Mouse (Mus musculus) forebrain, embryonic 12.5 days (tissue): ENCODE measurements around the gene Zfp418. TPM values are rescaled to one million over a fixed set of nuclear protein-coding genes. Genes with fewer than 3 reads are reported as not detected.
A peak's percentile ranks its signal among the peaks of the same experiment; 100 is the strongest.
"Not testable (repeated sequence)": the region's sequence is repeated elsewhere in the genome, so short reads cannot be mapped to it uniquely, and the experiment has no call there.

ENCODE experiments used
- ATAC-seq: fragments of 200-750 bp; cut with Nextera tagmentation; 2 replicates; pipeline ENCODE4 v1.8.0; 2017; ENCODE audit warnings: moderate TSS enrichment; ENCODE audit not compliant: low FRiP score
- H3K27ac ChIP-seq: fragments of 300-500 bp; sonication (generic); 2 replicates; pipeline ENCODE4 v1.5.1; 2016; ENCODE audit warnings: mild to moderate bottlenecking
- H3K27me3 ChIP-seq: fragments of 300-500 bp; sonication (generic); 2 replicates; pipeline ENCODE4 v1.6.1; 2016; ENCODE audit warnings: mild to moderate bottlenecking
- H3K36me3 ChIP-seq: fragments of 300-500 bp; sonication (generic); replicated peaks from 2 replicates; pipeline ENCODE4 v1.6.1; 2016; ENCODE audit warnings: mild to moderate bottlenecking
- H3K4me1 ChIP-seq: fragments of 300-500 bp; sonication (generic); 2 replicates; pipeline ENCODE4 v1.6.1; 2016
- H3K4me2 ChIP-seq: fragments of 300-500 bp; sonication (generic); 2 replicates; pipeline ENCODE4 v1.6.1; 2016; ENCODE audit warnings: mild to moderate bottlenecking, moderate library complexity
- H3K4me3 ChIP-seq: fragments of 300-500 bp; sonication (generic); replicated peaks from 2 replicates; pipeline ENCODE4 v1.5.1; 2016; ENCODE audit warnings: mild to moderate bottlenecking
- H3K9ac ChIP-seq: fragments of 300-500 bp; sonication (generic); 2 replicates; pipeline ENCODE4 v1.6.1; 2016; ENCODE audit warnings: mild to moderate bottlenecking
- H3K9me3 ChIP-seq: fragments of 300-500 bp; sonication (generic); 2 replicates; pipeline ENCODE4 v1.6.1; 2016
- WGBS: fragments of 180-500 bp; shearing (Covaris S2); methylation state at CpG from one replicate; pipeline ENCODE4 v1.1.7; 2016; 5-methylcytosine and 5-hydroxymethylcytosine counted together
- polyA plus RNA-seq: library from polyadenylated mRNA; unstranded; fragments of >200 nt; fragmentation: Nextera tagmentation; extraction: Ambion mirVana; gene quantifications from 2 replicates; pipeline ENCODE4 v1.2.1, GENCODE M21; 2016

Zfp418 gene
- 3.3 and 3.9 TPM in 2 replicates for polyA plus RNA-seq

DNA sequence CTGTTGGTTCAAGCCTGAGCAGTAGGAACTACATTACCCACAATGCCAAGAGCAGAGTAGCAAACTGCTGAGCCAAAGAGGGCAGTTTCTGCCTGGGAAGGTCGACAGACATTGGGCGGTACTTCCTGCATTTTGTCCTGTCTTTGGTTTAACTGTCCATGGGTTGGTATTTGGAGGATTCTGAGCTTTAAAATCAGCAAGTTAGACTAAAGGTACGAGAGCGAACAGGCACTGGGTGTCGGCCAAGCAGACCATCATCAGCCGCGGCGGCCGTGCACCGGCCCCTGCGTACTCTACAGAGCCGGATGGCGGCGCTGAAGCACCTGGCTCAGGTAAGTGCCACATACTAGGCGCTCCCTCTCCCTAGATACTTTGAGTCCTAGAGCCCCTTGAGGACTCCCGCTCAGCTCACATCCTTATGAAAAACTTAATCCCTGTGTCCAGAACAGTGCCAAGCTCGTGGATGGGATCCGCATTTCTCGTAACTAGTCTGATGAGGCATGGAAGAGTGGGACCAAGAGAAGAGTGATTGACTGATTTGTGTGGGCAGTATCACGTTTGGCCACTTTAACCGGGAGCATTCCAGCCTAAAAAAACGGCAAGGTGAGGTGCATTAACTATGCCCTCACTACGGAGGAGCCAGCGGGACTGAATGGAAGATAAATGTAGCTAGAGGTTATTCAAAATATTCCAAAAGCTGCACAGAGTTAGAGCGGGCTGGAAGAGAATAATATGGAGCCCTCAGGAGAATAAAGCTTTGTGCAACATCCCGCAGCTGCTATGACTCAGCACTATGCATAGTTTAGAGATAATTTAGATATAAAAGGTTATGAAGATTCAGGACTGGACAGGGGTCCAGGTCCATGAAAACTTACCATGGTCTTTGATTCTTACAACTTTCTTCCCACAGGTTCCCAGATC is at the start of gene Zfp418:
TSS of gene Zfp418 (plus strand) at position 104 of the 921 bp plus-strand sequence.
- Histone ChIP-seq H3K4me1 (peaks cover 7% of the 10 kb centered on the region; the same call in 1 of the 2 replicates), H3K4me3 (peak within 1 kb of the TSS; percentile 69), H3K36me3 (peaks cover 8% of the 10 kb centered on the region), H3K4me2 (peak within 1 kb of the TSS; percentile 75), H3K9me3 (no peaks in the 10 kb centered on the region), H3K27me3 (no peaks in the 10 kb centered on the region), H3K27ac (no peak within 1 kb of the TSS), H3K9ac (peak within 1 kb of the TSS; percentile 72)
- WGBS, result 1% methylated on average over 26 of the region's 26 CpGs
- peak; percentile 97 for ATAC-seq

DNA sequence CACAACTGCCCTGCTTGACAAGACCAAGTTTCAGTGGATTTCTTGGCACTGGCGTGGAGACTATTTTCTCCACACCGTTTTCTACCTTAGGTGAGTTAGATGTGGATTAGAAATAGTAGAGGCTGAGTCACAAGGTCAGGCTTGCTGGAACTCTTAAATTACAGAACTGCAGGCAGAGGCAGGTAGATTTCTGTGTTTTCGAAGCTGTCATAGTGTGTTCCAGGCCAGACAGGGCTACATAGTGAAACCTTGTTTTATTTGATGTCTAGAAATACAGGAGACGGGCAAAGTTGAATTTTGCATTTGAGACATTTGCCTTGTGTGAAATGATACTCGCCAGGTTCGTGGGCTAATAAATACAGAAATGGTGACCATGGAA is 49.5 kb upstream of the Zfp418 start:
- WGBS, result 53% methylated on average over 6 of the region's 6 CpGs
- Histone ChIP-seq H3K36me3 (peaks cover 26% of the 10 kb centered on the region), H3K27me3 (no peaks in the 10 kb centered on the region), H3K9ac (no peak overlapping the region), H3K4me2 (peak overlapping the region; percentile 60), H3K9me3 (no peaks in the 10 kb centered on the region), H3K4me3 (peak overlapping the region; percentile 58), H3K27ac (no peak overlapping the region), H3K4me1 (peaks cover 12% of the 10 kb centered on the region)
- peak; percentile 50; the same call in 1 of the 2 replicates for ATAC-seq

GRCm38 (mm10) chr7:7130491-7131124 is 40.5 kb upstream of the Zfp418 start:
- H3K4me3 ChIP-seq, H3K27ac ChIP-seq, H3K9ac ChIP-seq, ATAC-seq, H3K9me3 ChIP-seq, H3K27me3 ChIP-seq, H3K4me1 ChIP-seq, H3K4me2 ChIP-seq: not testable (repeated sequence)
- peaks cover 28% of the 10 kb centered on the region for H3K36me3 ChIP-seq
- 97% methylated on average over 15 of the region's 15 CpGs for WGBS

DNA sequence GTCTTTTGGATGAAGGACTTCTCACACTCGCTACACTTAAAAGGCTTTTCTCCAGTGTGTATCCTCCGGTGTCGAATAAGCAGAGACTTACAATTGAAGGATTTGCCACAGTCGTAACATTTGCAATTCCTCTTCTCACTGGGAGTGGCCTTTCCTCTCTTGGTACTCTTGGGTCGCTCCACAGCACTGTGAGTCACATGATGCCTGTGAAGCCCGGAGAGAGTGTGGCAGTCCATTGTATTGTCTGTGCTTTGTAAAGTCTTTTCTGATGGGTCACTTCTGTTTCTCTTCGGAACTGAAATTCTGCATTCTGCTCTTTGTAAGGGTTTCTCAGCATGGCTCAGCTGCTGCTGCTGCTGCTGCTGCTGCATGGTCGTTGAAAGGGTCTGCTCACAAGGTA is 38.4 kb upstream of the Zfp418 start:
- no peak for ATAC-seq
- no peak overlapping the region for H3K27ac ChIP-seq
- H3K4me2 ChIP-seq, result no peak overlapping the region
- no peak overlapping the region for H3K9ac ChIP-seq
- 83% methylated on average over 8 of the region's 8 CpGs for WGBS
- no peak overlapping the region for H3K4me3 ChIP-seq
- H3K4me1 ChIP-seq, result peaks cover 12% of the 10 kb centered on the region
- H3K27me3 ChIP-seq, result no peaks in the 10 kb centered on the region
- H3K9me3 ChIP-seq, result no peaks in the 10 kb centered on the region; the same call in 1 of the 2 replicates
- H3K36me3 ChIP-seq, result peaks cover 28% of the 10 kb centered on the region

DNA sequence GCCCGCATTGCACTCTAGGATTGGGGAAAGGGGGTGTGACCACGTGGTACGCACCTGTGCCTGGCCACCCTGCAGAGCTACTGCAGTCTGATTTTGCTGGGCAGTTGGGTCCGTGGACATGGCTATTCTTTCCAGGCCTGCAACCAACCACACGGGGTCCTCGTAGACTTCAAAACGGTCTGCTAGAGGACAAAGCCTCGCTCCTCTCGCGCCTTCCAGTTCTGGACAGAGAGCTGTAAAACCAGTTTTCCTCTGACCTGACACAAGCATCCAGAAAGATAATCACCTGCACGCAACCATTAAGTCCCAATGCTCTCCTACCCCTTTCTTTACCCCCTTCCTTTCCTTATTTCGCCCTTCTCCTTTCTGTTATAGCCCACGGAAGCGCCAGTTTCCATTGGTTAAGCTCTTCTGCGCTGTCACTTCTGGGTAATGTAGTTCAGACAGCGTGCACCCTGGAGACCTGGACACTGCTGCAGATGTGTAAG is 34.7 kb upstream of the Zfp418 start, which contains the start of gene Zfp773:
TSS of gene Zfp773 (minus strand) at position 377 of the 488 bp plus-strand sequence.
- ATAC-seq, result peak; percentile 97
- Histone ChIP-seq H3K9me3 (no peaks in the 10 kb centered on the region), H3K27me3 (no peaks in the 10 kb centered on the region), H3K4me3 (peak within 1 kb of the TSS; percentile 43), H3K4me1 (peaks cover 12% of the 10 kb centered on the region), H3K4me2 (peak within 1 kb of the TSS; percentile 58), H3K27ac (peak within 1 kb of the TSS; percentile 38; the same call in 1 of the 2 replicates), H3K9ac (peak within 1 kb of the TSS; percentile 67), H3K36me3 (peaks cover 20% of the 10 kb centered on the region)
- WGBS, result 6% methylated on average over 16 of the region's 16 CpGs

DNA sequence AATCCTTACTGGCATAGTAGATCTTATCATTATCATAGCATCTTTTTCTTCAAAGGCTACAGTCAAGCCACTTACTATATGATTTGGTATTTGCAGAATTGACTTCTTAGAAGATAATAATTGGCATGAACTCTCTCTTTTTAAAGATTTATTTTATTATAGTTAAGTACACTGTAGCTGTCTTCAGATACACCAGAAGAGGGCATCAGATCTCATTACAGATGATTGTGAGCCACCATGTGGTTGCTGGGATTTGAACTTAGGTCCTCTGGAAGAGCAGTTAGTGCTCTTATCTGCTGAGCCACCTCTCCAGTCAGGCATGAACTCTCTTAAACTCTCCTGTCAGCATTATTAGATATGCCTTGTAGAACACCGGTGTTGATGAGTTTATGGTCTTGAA is 26.9 kb upstream of the Zfp418 start:
- Histone ChIP-seq H3K27me3 (no peaks in the 10 kb centered on the region), H3K27ac (no peak overlapping the region), H3K4me1 (no peaks in the 10 kb centered on the region), H3K9me3 (peaks cover 16% of the 10 kb centered on the region), H3K4me3 (no peak overlapping the region), H3K9ac (no peak overlapping the region), H3K36me3 (no peaks in the 10 kb centered on the region), H3K4me2 (no peak overlapping the region)
- ATAC-seq, result no peak
- WGBS, result 88% methylated on average over 1 of the region's 1 CpGs

DNA sequence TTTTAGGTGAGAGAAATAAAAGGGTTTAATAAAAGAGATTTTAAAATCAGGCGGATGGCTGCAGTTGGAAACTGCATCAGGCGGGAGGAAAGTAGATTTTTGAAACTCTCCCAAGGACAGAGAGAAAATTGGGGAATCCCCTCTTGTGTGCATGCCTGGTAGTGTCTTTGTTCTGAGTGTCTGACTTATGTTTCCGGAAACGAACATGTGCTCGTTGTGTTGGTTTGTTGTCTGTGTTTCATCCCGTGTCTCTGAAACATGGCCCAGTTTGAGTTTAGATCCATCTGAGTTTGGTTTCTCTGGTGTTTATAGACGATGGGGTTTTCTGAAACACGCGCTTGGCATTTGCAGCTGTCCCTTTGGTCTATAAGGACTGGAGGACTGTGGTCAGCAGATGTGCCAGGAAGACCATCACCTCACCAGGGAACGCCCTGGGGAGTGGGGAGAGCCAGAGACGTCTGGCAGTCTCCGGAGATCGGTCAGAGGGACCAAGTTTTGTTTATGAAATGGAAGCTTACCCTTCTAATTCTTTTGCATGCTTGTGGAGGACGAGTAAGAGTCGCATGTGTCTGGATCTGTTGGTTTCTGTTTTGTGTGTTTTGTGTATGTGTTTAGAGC is 25.0 kb upstream of the Zfp418 start:
- 90% methylated on average over 15 of the region's 15 CpGs for WGBS
- ATAC-seq, result no peak
- no peaks in the 10 kb centered on the region for H3K36me3 ChIP-seq
- H3K4me3 ChIP-seq, result no peak overlapping the region
- H3K27me3 ChIP-seq, result no peaks in the 10 kb centered on the region
- H3K9ac ChIP-seq, result no peak overlapping the region
- no peaks in the 10 kb centered on the region for H3K4me1 ChIP-seq
- H3K27ac ChIP-seq, result no peak overlapping the region
- H3K4me2 ChIP-seq, result no peak overlapping the region
- H3K9me3 ChIP-seq, result peaks cover 16% of the 10 kb centered on the region

DNA sequence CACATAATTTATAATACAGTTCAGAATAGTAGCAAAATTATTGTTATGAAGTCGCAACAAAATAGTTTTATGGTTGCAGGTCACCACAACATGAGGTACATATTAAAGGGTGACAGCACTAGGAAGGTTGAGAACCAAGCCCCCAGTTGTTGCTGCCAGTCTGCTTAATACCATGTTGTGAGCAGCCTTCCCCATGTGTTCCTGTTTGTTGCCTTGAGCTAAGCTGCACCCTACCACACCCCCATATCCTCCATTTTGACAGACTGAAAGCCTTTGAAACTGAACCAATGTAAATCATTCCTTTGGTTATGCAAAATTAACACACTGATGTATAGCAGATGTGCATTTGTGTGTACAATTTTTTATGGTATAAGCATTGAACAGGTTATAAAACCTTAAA is 14.8 kb downstream of the Zfp418 start:
- no peak overlapping the region for H3K4me3 ChIP-seq
- H3K9ac ChIP-seq, result no peak overlapping the region
- peaks cover 30% of the 10 kb centered on the region for H3K36me3 ChIP-seq
- ATAC-seq, result no peak
- no peak overlapping the region for H3K27ac ChIP-seq
- H3K4me1 ChIP-seq, result no peaks in the 10 kb centered on the region
- no peaks in the 10 kb centered on the region for H3K27me3 ChIP-seq
- no peaks in the 10 kb centered on the region for H3K9me3 ChIP-seq
- WGBS, result 85% methylated on average over 1 of the region's 1 CpGs
- no peak overlapping the region for H3K4me2 ChIP-seq

DNA sequence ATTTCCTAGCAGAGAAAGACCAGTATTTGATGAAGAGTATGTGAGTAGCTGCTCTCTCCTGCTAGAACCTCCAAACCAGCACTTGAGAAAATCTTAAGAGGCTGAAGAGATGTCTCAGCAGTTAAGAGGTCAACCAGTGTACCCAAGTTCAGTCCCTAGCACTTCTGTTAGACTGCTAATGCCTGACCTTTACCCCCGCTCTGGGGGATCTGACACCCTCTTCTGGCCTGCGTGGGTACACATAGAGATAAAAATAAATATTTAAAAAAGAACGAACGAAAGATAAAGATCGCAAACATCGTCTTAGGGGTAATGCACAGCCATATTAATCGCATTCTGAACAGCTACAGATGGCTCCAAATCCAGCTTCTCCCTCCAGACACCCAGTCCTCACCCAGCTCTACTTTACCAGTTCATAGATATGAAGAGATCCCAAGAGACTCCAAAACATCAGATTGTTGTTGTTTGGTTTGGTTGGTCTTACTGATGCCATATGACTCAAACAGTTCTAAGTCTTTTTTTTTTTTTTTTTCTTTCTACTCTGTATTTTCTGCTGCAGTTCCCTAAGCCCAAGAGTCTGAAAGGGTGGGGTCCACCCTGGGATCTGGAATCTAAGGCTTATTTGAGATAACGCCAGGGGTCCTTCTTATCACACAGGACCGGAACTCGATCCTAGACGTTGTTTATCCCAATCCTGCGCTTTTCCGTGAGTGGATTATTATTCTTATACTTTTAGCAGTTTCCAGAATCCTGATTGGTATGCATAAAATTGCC is 16.5 kb downstream of the Zfp418 start:
- Histone ChIP-seq H3K36me3 (peaks cover 13% of the 10 kb centered on the region), H3K4me1 (no peaks in the 10 kb centered on the region), H3K4me2 (peak overlapping the region; percentile 48), H3K27me3 (no peaks in the 10 kb centered on the region), H3K27ac (no peak overlapping the region), H3K9me3 (no peaks in the 10 kb centered on the region), H3K9ac (no peak overlapping the region), H3K4me3 (peak overlapping the region; percentile 53)
- peak; percentile 73 for ATAC-seq
- WGBS, result 43% methylated on average over 13 of the region's 13 CpGs

GRCm38 (mm10) chr7:7188191-7188942 is 17.2 kb downstream of the Zfp418 start:
- Histone ChIP-seq H3K4me2 (peak overlapping the region; percentile 48), H3K9ac (no peak overlapping the region), H3K27ac (no peak overlapping the region), H3K36me3 (peaks cover 8% of the 10 kb centered on the region; the same call in 1 of the 2 replicates), H3K4me3 (peak overlapping the region; percentile 53), H3K4me1 (no peaks in the 10 kb centered on the region), H3K9me3 (no peaks in the 10 kb centered on the region), H3K27me3 (no peaks in the 10 kb centered on the region)
- WGBS, result 10% methylated on average over 18 of the region's 18 CpGs
- ATAC-seq, result peak; percentile 97
